Mouse (Mus musculus): Measurements from ENCODE around the gene Trmt2a. TPM values are rescaled to one million over a fixed set of nuclear protein-coding genes. Genes with fewer than 3 reads are reported as not detected.

Gene Trmt2a
- polyA plus RNA-seq, 1 experiment, result 21.7 TPM

DNA sequence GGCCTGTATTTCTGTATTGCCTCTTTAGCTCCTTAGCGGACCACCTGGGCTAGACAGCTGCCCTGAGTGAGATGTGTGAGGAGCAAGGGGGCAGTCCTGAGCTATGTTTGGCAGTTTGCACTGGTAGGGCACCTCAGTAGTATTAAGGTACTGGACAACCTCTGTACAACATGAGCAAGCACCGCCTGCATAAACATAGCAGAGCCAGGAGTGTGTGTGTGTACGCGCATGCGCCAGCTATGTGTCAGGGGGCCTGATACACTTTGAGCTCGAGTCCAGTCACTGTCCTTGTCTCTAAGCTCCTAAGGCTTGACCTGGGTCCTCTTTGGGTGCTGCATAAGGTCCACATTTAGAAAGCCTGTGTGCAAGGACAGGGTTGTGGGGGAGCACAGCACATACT lies 17.9 kb upstream of the Trmt2a start:
- no peaks in the 10 kb centered on the region for H3K9me3 ChIP-seq
- TF ChIP-seq FLI1 (IDR thresholded peaks at IDR 0.05; ENCODE audit: low read length) (no peak), GATA1 (IDR thresholded peaks at IDR 0.05; ENCODE audit: borderline replicate concordance, low read length) (no peak)
- peaks cover 53% of the 10 kb centered on the region for H3K4me1 ChIP-seq
- peaks cover 23% of the 10 kb centered on the region for H3K36me3 ChIP-seq (replicated peaks; ENCODE audit: low read length)
- no peak overlapping the region for H3K4me3 ChIP-seq (replicated peaks)
- peaks cover 55% of the 10 kb centered on the region for H3K27me3 ChIP-seq (replicated peaks)

DNA sequence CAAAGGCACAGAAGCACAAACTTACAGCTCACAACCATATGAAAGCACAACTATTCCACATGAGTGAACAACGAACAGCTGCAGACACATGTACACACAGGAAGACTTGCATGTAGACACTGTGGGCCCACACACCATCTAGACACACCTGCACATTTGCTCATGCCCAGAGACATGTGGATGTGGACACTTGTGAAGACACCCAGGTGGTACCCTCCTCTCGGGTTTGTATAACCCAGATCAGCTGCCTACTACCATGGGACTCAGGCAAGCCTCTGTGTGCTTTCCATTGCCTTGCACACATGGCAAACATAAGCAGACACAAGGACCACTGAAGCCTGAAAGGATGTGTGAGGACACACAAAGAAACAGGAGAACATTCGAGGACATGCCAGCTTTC lies 17.4 kb upstream of the Trmt2a start:
- TF ChIP-seq GATA1 (IDR thresholded peaks at IDR 0.05; ENCODE audit: borderline replicate concordance, low read length), result no peak
- TF ChIP-seq FLI1 (IDR thresholded peaks at IDR 0.05; ENCODE audit: low read length), result no peak
- peaks cover 20% of the 10 kb centered on the region for H3K36me3 ChIP-seq (replicated peaks; ENCODE audit: low read length)
- no peak overlapping the region for H3K4me3 ChIP-seq (replicated peaks)
- peaks cover 59% of the 10 kb centered on the region for H3K27me3 ChIP-seq (replicated peaks)
- peaks cover 57% of the 10 kb centered on the region for H3K4me1 ChIP-seq
- H3K9me3 ChIP-seq, result no peaks in the 10 kb centered on the region

DNA sequence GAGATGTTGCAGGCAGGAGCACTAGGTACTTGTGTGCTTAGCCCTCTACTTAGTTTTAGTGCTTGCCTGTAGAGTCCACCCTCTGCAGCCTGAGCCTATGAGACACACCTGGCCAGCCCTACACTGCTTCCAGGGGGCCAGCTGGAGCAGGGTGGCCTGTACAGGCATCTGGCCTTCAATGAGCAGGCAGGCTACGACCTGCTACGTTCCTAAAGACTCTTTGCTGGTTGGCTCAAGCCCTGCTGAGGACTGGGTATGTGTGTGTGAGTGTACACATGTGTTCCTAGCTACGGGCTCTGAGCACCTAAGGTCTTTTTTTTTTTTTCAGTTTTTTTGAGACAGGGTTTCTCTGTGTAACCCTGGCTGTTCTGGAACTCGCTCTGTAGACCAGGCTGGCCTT lies 17.0 kb upstream of the Trmt2a start:
- Histone ChIP-seq H3K4me1 (peaks cover 57% of the 10 kb centered on the region), H3K27me3 (replicated peaks) (peaks cover 59% of the 10 kb centered on the region), H3K9me3 (no peaks in the 10 kb centered on the region), H3K4me3 (replicated peaks) (no peak overlapping the region), H3K36me3 (replicated peaks; ENCODE audit: low read length) (peaks cover 21% of the 10 kb centered on the region)
- TF ChIP-seq FLI1 (IDR thresholded peaks at IDR 0.05; ENCODE audit: low read length), result no peak
- no peak for TF ChIP-seq GATA1 (IDR thresholded peaks at IDR 0.05; ENCODE audit: borderline replicate concordance, low read length)

GRCm38 (mm10) chr16:18233451-18233850 lies 15.0 kb upstream of the Trmt2a start:
- Histone ChIP-seq H3K4me3 (replicated peaks) (no peak overlapping the region), H3K4me1 (peaks cover 53% of the 10 kb centered on the region), H3K9me3 (no peaks in the 10 kb centered on the region), H3K27me3 (replicated peaks) (peaks cover 55% of the 10 kb centered on the region), H3K36me3 (replicated peaks; ENCODE audit: low read length) (peaks cover 19% of the 10 kb centered on the region)
- TF ChIP-seq GATA1 (IDR thresholded peaks at IDR 0.05; ENCODE audit: borderline replicate concordance, low read length) (no peak), FLI1 (IDR thresholded peaks at IDR 0.05; ENCODE audit: low read length) (no peak)

DNA sequence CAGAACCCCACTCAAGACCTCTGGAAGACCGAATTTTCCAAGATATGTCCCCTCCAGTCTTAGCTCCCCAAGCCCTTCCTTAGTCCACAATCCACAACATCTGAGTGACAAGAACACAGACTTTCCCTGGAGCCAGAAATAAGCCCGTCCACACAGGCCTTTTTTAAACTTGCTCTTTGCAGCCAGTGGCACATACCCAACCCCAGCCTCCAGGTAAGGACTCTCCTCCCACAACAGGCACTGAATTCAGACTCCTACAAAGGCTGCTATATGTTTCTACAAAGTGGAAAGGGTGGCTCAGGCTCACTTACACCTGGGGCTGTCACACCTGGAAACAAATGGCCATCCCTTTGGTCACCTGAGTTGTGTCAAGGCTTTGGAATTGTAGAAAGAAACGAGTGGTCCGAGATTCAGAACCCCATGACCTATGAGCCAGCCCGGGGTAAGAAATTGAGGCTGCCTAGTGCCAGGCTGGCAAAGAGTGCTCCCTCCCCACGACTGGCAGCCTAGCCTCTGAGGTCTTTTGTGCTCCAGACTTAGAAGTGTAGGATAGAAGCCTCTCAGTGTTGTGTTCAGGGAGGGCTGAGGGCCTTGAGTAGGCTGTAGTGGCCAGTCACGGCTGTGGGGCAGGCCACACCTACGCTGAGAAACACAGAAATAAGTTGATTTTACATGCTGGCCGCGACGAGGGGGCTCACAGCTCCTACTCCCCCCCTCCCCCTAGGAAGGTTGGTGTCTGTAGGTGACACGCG lies 14.4 kb upstream of the Trmt2a start:
- Histone ChIP-seq H3K4me1 (peaks cover 46% of the 10 kb centered on the region), H3K27me3 (replicated peaks) (peaks cover 49% of the 10 kb centered on the region), H3K9me3 (no peaks in the 10 kb centered on the region), H3K4me3 (replicated peaks) (peak overlapping the region; percentile 92), H3K36me3 (replicated peaks; ENCODE audit: low read length) (peaks cover 25% of the 10 kb centered on the region)
- TF ChIP-seq FLI1 (IDR thresholded peaks at IDR 0.05; ENCODE audit: low read length) (no peak), GATA1 (IDR thresholded peaks at IDR 0.05; ENCODE audit: borderline replicate concordance, low read length) (no peak)

DNA sequence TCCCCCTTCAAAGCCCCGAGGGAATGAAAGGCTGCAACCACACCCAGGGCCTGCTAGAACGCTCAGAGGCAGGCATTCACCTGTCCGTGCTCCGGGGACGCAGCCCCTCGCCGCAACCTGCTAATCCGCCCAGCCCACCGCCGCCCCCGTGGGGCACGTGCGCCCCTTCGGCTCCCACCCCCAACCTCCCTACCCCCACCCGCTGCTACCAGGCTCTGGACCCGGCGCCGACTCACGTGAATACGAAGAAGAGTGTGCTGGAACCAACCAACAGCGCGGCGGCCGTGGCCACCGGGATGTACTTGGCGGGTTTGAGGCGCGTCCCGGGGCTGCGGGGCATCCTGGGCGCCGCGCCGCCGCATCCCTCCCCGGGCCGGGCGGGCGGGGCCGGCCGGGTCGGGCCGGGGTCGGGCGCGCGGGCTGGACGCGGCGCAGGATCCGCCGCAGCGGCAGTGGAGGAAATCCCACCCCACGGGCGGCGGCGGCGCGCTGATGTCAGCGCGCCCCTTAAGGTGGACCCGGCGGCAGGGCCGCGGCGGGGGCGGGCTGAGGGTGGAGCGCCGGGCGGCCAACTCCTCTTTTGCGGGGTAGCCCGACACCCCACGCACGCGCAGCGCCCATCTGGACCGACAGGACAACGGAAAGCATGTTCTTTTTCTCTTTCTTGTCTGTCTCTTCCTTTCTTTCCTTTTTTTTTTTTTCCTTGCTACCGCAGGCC lies 13.6 kb upstream of the Trmt2a start, which contains the start of gene Zdhhc8:
TSS of gene Zdhhc8 (minus strand) at position 466 of the 718 bp plus-strand sequence.
- H3K9me3 ChIP-seq, result no peaks in the 10 kb centered on the region
- peaks cover 44% of the 10 kb centered on the region for H3K27me3 ChIP-seq (replicated peaks)
- no peak for TF ChIP-seq FLI1 (IDR thresholded peaks at IDR 0.05; ENCODE audit: low read length)
- TF ChIP-seq GATA1 (IDR thresholded peaks at IDR 0.05; ENCODE audit: borderline replicate concordance, low read length), result no peak
- H3K4me1 ChIP-seq, result peaks cover 39% of the 10 kb centered on the region
- peaks cover 31% of the 10 kb centered on the region for H3K36me3 ChIP-seq (replicated peaks; ENCODE audit: low read length)
- peak within 1 kb of the TSS; percentile 92 for H3K4me3 ChIP-seq (replicated peaks)

DNA sequence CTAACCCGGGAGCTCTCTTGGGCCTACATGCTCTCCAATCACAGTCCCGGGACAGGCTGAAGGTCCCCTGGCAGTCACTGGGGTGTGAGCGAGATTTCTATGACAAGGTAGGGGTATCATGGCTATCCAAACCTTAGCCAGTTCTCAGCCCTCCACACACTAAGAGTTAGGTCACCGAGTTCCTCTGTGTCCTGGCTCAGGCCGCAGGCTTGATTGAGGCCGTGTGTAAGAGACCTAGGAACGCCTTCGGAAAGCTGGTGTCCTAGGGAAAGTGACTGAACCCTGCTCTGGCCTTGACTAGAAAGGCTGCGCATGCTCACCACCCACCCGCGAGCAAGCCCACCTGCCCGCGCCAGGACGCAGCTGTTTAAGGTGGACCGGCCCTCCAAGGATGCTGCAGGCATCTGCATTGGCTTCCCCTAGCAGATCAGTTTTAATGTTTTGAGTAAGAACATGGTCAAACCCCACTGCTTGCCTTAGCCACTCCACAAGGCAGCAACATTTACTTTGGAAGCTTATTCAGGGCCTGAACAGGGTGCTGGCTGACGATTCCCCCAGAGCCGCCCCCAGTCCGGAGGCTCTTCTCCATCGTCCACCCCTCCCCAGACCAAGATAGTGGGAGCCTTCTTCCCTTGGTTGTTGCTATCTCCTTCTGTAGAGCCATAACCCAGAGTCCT lies 13.0 kb upstream of the Trmt2a start:
- Histone ChIP-seq H3K9me3 (no peaks in the 10 kb centered on the region), H3K27me3 (replicated peaks) (peaks cover 39% of the 10 kb centered on the region), H3K36me3 (replicated peaks; ENCODE audit: low read length) (peaks cover 38% of the 10 kb centered on the region), H3K4me3 (replicated peaks) (peak overlapping the region; percentile 92), H3K4me1 (peaks cover 32% of the 10 kb centered on the region)
- TF ChIP-seq GATA1 (IDR thresholded peaks at IDR 0.05; ENCODE audit: borderline replicate concordance, low read length), result no peak
- TF ChIP-seq FLI1 (IDR thresholded peaks at IDR 0.05; ENCODE audit: low read length), result no peak

- Histone ChIP-seq H3K36me3 (replicated peaks; ENCODE audit: low read length) (peaks cover 51% of the 10 kb centered on the region), H3K4me1 (peaks cover 26% of the 10 kb centered on the region), H3K4me3 (replicated peaks) (no peak overlapping the region), H3K27me3 (replicated peaks) (peaks cover 30% of the 10 kb centered on the region), H3K9me3 (no peaks in the 10 kb centered on the region)
- no peak for TF ChIP-seq GATA1 (IDR thresholded peaks at IDR 0.05; ENCODE audit: borderline replicate concordance, low read length)
- TF ChIP-seq FLI1 (IDR thresholded peaks at IDR 0.05; ENCODE audit: low read length), result no peak
Observed at GRCm38 (mm10) chr16:18236676-18237501, 11.6 kb upstream of the Trmt2a start.

DNA sequence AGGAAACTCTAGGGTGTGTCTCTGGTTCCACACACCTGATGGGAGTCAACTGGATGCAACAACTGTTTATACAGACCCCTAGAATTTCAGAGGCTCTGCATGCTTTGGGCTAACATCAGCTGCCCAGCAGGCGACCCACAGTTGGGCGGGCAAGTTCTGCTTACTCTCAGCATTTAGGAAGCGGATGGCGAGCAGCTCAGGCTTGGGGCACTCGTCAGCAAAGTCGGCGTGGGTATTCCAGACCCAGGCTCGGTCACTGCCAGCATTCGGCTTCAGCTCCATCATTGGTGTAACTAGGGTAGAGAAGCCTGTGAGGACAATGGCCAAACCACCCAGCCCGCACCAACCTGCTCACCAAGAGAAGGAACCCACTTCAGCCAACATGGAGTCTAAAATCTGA lies 6.9 kb upstream of the Trmt2a start:
- Histone ChIP-seq H3K36me3 (replicated peaks; ENCODE audit: low read length) (peaks cover 93% of the 10 kb centered on the region), H3K4me3 (replicated peaks) (no peak overlapping the region), H3K9me3 (no peaks in the 10 kb centered on the region), H3K27me3 (replicated peaks) (no peaks in the 10 kb centered on the region), H3K4me1 (peaks cover 38% of the 10 kb centered on the region)
- TF ChIP-seq FLI1 (IDR thresholded peaks at IDR 0.05; ENCODE audit: low read length) (no peak), GATA1 (IDR thresholded peaks at IDR 0.05; ENCODE audit: borderline replicate concordance, low read length) (no peak)

All from megakaryocyte, embryonic 14.5 days (primary cell).